Mouse (Mus musculus): ENCODE measurements around the gene Nos1.

Nos1 gene

GRCm38 (mm10) chr5:117780681-117781080 is at the start of gene Nos1:
Nos1 (plus strand) TSS chr5:117781032.
- no peak for DNase-seq

- DNase-seq = peak; percentile 7
Observed at GRCm38 (mm10) chr5:117731311-117731710, 49.5 kb upstream of the Nos1 start.

DNA sequence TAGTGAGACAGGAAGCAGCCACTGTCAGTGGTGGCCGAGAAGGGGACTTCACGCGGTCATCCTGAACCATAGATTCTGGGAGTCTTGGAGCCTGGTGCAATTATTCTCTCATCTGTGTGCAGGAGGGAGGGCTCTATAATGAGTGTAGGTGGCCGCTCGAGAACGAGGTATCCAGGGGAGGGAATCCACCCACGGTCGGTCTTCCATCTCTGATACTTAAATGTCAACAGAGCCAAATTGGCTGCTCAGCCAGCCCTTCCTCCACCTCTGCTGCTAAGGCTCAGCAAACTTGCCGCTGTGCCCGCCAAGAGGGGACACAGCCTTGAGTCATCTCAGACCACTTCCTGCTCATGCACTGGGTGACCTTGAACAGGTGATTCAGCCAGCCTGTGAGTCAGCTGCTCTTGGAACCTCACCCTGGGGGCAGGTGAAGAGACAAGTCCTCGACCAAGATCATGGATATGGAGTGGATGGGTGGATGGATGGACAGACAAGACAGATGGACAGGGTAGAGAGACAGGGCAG is 36.1 kb upstream of the Nos1 start:
- DNase-seq = no peak

DNA sequence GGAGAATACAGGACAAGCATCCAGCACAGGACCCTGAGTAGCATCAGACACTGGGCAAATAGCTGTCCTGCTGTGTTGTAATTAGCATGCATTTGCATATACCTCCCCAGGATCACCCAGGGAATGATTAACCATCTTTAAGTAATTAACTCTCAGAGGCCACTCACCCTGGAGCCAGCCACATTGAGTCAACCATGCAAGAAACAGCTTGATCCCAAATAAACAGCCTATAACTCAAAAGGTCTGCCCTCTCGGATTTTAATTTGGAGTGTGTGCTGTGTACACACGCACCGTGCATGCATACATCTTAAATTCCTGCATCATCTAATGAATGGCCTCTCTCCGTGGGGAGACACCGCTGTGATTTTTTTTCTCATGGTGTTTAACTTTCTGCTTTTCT is 31.5 kb upstream of the Nos1 start:
- DNase-seq = no peak

GRCm38 (mm10) chr5:117757696-117758482 is 22.9 kb upstream of the Nos1 start:
- DNase-seq = no peak

DNA sequence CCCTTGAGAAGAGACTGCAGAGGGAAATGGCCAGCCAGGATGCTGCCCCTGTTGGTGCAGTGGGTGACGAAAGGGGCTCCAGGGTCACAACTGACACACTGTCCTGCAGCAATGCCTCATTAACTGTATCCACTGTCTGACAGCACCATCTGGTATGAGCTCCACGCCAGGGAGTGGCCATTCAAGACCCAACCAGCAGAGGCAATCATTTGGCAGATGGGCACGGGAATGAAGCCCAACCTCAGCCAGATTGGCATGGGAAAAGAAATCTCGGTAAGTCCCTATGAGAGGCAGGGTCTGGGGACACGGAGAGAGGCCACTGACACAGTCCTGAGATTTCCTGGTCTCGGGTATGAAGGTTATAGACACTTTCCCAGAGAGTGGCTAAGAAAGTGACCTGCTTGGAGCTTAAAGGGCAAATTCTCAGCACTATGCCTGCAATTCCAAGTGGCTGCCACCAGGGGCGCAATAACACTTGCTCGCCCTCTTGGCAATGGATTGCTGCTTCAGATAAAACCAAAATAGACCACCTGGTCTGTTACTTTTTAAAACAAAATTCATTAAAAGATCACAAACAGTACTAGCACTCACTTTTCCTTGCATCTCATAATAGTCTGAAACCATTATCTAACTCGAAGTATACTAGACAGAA is 19.5 kb upstream of the Nos1 start:
- no peak for DNase-seq

- no peak for DNase-seq
Observed at GRCm38 (mm10) chr5:117764496-117764895, 16.3 kb upstream of the Nos1 start.

GRCm38 (mm10) chr5:117779175-117779574 is 1.7 kb upstream of the Nos1 start:
- no peak for DNase-seq

DNA sequence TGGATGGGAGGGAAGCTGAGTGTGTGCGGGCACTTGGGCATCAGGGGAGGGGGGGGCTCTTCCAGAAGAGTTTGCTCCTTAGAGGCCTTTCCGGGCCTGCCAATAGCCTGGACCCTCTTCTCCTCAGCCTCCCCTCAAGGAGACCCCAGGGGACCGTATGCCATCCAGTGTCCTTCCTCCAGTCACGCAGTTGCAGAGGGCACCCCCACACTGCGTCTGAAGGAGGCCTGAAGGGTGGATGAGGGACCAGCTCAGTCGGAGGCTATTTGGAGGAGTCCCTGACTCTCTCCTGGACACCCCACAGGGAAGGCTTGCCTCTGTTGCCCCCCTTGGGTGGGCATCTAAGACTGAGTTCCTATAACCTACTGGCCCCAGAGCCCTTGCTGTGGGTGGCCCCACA is 346 bp downstream of the Nos1 start:
- DNase-seq = no peak

DNA sequence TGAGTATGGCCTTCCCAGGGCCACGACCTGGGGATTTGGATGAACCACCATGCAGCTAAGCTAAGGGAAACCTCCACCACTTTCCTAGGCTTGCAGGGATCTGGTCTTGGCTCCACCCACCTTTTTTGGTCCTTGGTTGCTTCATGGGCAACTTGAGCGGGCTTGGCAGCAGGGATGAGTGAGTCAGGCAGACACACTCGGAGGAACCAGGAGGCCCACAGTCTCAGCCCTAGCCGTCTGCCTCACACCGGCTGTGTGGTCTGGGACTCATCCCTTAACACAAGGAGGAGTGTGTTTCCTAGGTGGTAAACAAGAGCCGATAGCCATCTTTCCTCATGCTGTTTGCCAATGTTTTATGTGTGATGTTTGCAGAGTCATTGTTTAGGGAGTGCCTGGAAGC is 9.2 kb downstream of the Nos1 start:
- DNase-seq = no peak

- no peak for DNase-seq
Observed at GRCm38 (mm10) chr5:117791875-117792274, 11.0 kb downstream of the Nos1 start.

GRCm38 (mm10) chr5:117800849-117801248 is 20.0 kb downstream of the Nos1 start:
- DNase-seq = no peak

DNA sequence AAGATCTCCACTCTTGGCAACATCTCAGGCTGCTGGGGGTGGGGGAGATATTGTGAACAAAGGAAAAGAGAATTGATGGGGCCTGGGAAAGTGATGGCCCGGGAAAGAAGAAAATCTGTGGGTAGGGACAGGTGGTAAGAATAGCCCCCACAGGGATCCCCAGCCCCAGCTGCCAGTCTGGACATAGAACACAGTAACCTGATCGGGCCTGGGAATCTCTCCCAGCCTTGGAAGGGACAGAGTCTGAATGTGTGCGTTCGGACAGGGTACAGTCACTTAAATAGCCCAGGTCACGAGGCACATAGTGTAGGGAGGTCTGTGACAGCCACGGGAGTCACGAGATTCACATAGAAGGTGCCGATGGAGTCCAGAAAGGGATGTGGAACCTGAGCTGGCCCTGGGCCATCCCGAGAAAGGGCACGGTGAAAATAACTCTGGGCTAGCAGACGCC is 21.3 kb downstream of the Nos1 start:
- no peak for DNase-seq

- DNase-seq = no peak
Observed at GRCm38 (mm10) chr5:117803551-117803950, 22.7 kb downstream of the Nos1 start.

GRCm38 (mm10) chr5:117810930-117811329 is 30.1 kb downstream of the Nos1 start:
- no peak for DNase-seq

GRCm38 (mm10) chr5:117818800-117819199 is 38.0 kb downstream of the Nos1 start:
- DNase-seq = no peak

DNA sequence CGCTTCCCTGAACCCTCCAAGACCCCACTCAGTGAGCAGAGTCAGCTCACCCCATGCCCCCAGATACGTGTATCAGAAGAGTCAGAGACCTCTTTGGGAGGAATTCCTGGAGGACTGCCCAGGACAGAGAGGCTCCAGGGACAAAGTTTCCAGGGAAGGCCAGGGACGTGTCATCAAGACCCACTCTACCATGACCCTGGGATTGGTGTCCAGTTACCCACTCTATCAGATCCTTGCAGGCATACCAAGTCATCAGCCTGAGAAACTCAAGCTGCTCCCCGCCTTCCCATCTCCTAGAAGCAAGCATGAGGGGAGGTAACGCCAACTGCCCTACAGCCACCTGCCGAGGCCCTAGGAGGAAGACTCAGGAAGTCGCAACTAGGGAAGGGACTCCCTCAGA is 39.6 kb downstream of the Nos1 start:
- DNase-seq = no peak

DNA sequence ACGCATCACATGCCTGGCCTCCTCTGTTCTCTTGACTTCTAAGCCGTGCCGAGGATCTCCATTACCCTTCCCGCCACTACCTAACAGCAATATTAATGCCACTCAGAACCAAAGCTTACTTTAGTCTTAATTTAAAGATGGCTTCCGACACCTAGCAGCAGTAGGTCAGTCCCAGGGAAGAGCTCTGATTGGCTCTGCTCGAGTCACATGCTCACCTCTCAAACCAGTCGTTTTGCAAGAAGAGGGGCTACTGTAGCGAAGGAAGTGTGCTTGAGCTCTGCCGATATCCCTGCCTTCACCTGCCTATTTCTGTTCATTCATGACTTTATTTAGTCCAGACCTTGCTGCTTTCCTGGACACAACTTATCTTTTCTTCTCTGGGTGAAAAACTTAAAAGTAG is 43.0 kb downstream of the Nos1 start:
- no peak for DNase-seq

- DNase-seq = peak; percentile 5
Observed at GRCm38 (mm10) chr5:117824486-117824885, 43.7 kb downstream of the Nos1 start.

DNA sequence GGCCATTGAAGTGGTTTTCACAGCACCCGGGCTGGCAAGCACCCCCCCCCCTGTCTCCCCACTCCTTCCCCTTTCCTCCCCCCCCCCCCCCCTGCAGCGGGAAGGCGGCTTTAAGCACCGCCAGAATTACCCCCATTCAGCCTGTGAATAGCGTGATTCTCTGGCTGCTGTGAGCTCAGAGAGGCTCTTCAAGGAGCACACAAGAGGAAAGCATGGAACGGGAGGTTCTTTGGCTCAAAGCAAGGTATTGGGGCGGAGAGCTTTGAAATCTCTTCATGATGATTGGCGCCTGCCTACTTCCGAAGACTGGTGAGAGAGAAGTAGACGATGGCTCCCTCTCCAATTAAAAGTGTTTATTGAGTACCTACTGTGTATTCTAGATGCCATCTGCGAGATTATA is 44.5 kb downstream of the Nos1 start:
- DNase-seq = peak; percentile 20

DNA sequence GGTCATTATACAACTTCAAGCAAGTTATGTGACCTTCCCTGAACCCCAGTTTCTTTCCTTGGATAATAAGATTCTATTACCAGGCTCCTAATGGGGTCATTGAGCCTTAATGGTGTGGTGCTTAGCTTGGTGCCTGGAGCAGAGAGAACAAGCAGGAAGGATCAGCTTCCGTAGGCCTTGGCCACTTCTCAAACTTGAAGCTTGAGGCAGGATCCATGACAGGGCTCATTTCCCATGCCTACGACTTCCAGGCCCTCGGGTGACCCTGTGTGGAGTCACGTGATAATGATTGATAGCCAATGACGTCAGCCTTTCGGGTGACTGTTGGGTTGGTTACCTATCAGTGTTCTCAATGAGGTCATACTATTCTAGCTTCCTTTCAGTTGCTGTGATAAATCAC is 46.5 kb downstream of the Nos1 start:
- DNase-seq = no peak

DNA sequence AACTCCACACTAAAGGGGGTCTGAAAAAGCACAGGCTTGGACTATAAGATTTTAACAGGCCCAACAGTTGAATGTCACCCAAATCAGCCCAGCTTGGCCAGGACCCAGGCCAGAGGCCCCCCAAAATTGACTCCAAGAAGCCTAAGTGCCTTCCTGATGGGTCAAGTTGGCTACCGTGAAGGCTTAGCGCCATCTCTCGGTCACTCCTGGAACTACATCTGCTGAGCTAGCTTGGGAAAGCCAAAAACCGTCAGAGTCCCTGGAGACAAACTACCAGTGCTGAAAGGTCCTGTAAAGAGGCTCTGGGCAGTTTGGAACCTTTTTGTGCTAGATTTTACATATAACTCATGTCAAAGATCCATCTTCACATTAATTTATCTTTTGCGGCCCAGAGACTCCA is 56.1 kb downstream of the Nos1 start:
- DNase-seq = peak; percentile 58

GRCm38 (mm10) chr5:117837731-117838130 is 56.9 kb downstream of the Nos1 start:
- no peak for DNase-seq

DNA sequence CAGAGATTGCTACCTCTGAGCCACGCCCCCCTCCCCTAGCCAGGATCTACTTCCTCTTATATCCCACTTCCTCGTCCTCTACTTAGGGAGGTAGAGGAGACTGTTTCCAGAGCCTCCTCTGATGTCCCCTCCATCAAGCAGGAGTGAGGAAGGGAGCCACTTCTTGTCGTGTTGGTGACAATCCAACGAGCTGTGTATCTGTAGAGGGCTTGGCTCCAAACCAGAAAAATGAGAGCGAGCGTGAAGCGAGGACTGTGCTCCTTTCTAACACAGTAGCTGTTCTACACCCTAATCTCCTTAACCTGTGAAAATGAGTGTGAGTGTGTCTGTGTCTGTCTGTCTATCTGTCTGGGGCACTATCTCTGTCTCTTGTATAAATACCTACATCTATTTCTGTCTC is 58.7 kb downstream of the Nos1 start:
- DNase-seq = no peak

Measured in lung, postnatal 36 days (tissue).